Mouse (Mus musculus) CH12.LX (cell line): ENCODE data around the gene Eaf1.

Experiments
- CTCF ChIP-seq, 2 experiments: IDR thresholded peaks in 1 of 2; conservative IDR thresholded peaks in 1 of 2; 2 replicates each; pipeline ENCODE4 v1.5.1; 2011 to 2012; ENCODE audit warnings: low read depth in 2 of 2, low read length in 2 of 2, improper control_type of control experiment in 1 of 2, inconsistent platforms in 1 of 2, mild to moderate bottlenecking in 1 of 2, moderate library complexity in 1 of 2
- ELF1 ChIP-seq: IDR thresholded peaks from 2 replicates; pipeline ENCODE4 v1.6.1; 2014; ENCODE audit warnings: low read depth, mild to moderate bottlenecking, inconsistent platforms, low read length, improper control_type of control experiment
- EP300 ChIP-seq: IDR thresholded peaks from 2 replicates; pipeline ENCODE4 v1.6.1; 2011; ENCODE audit warnings: low read length, improper control_type of control experiment
- HCFC1 ChIP-seq: IDR thresholded peaks from 2 replicates; pipeline ENCODE4 v1.6.1; 2012; ENCODE audit warnings: low read depth, mild to moderate bottlenecking, inconsistent platforms, low read length, improper control_type of control experiment
- JUND ChIP-seq: conservative IDR thresholded peaks from 2 replicates; pipeline ENCODE4 v1.6.1; 2011; ENCODE audit warnings: low read depth, low read length, improper control_type of control experiment
- MAX ChIP-seq: IDR thresholded peaks from 2 replicates; pipeline ENCODE4 v1.6.1; 2011; ENCODE audit warnings: low read length, improper control_type of control experiment
- MXI1 ChIP-seq: IDR thresholded peaks from 2 replicates; pipeline ENCODE4 v1.6.1; 2011; ENCODE audit warnings: mild to moderate bottlenecking, low read depth, low read length, improper control_type of control experiment
- NELFE ChIP-seq: IDR thresholded peaks from 2 replicates; pipeline ENCODE4 v1.6.1; 2011; ENCODE audit warnings: low read depth, low read length, improper control_type of control experiment
- POLR2A ChIP-seq: IDR thresholded peaks from 2 replicates; pipeline ENCODE4 v1.6.1; 2011; ENCODE audit warnings: low read depth, mild to moderate bottlenecking, improper control_type of control experiment, low read length
- POLR2AphosphoS2 ChIP-seq: IDR thresholded peaks from 2 replicates; pipeline ENCODE4 v1.6.1; 2011; ENCODE audit warnings: low read depth, low read length, improper control_type of control experiment
- USF2 ChIP-seq: conservative IDR thresholded peaks from 2 replicates; pipeline ENCODE4 v1.6.1; 2011; ENCODE audit warnings: low read depth, low read length, improper control_type of control experiment
- ZKSCAN1 ChIP-seq: IDR thresholded peaks from 2 replicates; pipeline ENCODE4 v1.6.1; 2012; ENCODE audit warnings: low read depth, inconsistent platforms, low read length, improper control_type of control experiment, borderline replicate concordance

- TF ChIP-seq EP300 (no peak), USF2 (no peak), CTCF (conservative IDR thresholded peaks at IDR 0.05 in 1 of 2, IDR thresholded peaks at IDR 0.05 in 1 of 2; ENCODE audit: low read depth in 2 of 2, low read length in 2 of 2) (peak; percentile 57 to 94), POLR2A (no peak), JUND (peak; percentile 64; the same call in 1 of the 2 replicates), ZKSCAN1 (peak; percentile 25; the same call in 1 of the 2 replicates), ELF1 (no peak), NELFE (no peak), MAX (no peak), MXI1 (no peak), POLR2AphosphoS2 (no peak), HCFC1 (peak; percentile 32; the same call in 1 of the 2 replicates)
Observed at GRCm38 (mm10) chr14:31472451-31473061, 21.6 kb upstream of the Eaf1 start.
